Comparison of ENCODE assay signal across 25 mouse cellular contexts in the genomic region with DNA sequence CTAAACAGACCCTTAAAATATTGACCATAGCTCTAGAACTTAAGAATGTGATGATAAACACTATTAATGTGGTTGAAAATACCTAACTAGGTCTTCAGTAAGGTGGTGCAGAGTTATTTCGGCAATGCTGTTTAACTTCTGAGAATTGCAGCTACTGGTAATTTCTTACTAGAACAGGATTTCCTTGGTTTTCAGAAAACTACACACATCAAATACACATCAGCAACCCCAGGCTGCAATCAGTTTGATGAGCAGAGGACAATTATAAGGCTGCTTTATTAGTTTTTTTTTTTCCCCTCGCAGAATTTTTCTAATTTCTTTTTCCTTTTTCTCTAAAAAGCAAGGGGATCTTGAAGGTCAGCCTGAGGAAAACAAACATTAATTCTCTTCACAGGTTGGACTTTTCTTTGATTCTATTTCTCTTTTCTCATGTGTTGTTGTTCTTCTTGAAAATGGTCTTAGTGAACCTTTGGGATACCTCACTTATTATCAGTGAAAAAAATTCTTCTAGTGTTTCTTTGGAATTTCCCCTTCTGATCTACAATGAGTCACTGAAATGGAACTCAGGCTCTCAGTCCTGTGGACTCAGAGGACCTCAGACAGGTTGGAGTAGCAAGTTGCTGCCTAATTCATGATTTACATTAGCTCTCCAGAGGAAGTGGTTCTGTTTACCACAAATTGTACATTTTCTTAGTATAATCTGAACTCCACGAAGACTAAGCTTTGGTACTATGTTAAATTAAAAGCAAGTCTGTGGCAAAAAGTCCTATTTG.
DNase-seq lines count a peak whose midpoint lies in the region; ATAC-seq and TF ChIP-seq lines count a peak whose summit lies in the region.
"Had no signal": no experiment of that assay in that cellular context is flagged by ENCODE, and none has a peak within 500 bp of the region (broad histone marks: within the 10 kb centered on the region; RNA-seq: fewer than 3 reads in every experiment).

No protein-coding gene starts in this region.

- WGBS in kidney, postnatal 0 days = 68% methylated on average over 3 of the region's 3 CpGs
- 70% methylated on average over 3 of the region's 3 CpGs for WGBS in heart, embryonic 12.5 days

- H3K27ac ChIP-seq in kidney, postnatal 0 days = no peak overlapping the region
- no peak overlapping the region for H3K27ac ChIP-seq in heart, embryonic 12.5 days (ENCODE audit: poor library complexity, severe bottlenecking)
- H3K27ac ChIP-seq: embryonic facial prominence, embryonic 13.5 days; forebrain, embryonic 12.5 days; hindbrain, embryonic 10.5 days; limb, embryonic 13.5 days; liver, embryonic 13.5 days; neural tube, embryonic 12.5 days had no signal

- no peak for ATAC-seq in kidney, postnatal 0 days (replicated peaks; ENCODE audit: low FRiP score, low read depth)
- no peak for ATAC-seq in heart, embryonic 12.5 days (ENCODE audit: insufficient number of reproducible peaks, low FRiP score)
- ATAC-seq: hindbrain, embryonic 16.5 days had no signal

- H3K36me3 ChIP-seq in kidney, postnatal 0 days (ENCODE audit: insufficient read depth, low read length) = no peaks in the 10 kb centered on the region
- no peaks in the 10 kb centered on the region for H3K36me3 ChIP-seq in heart, embryonic 12.5 days
- H3K36me3 ChIP-seq: embryonic facial prominence, embryonic 13.5 days; forebrain, embryonic 12.5 days; hindbrain, embryonic 10.5 days; limb, embryonic 13.5 days; liver, embryonic 13.5 days; neural tube, embryonic 12.5 days had no signal

- no peaks in the 10 kb centered on the region for H3K27me3 ChIP-seq in kidney, postnatal 0 days (ENCODE audit: insufficient read depth, low read length)
- H3K27me3 ChIP-seq in heart, embryonic 12.5 days (replicated peaks) = no peaks in the 10 kb centered on the region
- H3K27me3 ChIP-seq: embryonic facial prominence, embryonic 13.5 days; forebrain, embryonic 12.5 days; limb, embryonic 13.5 days; liver, embryonic 13.5 days; neural tube, embryonic 12.5 days had no signal

- H3K4me3 ChIP-seq in kidney, postnatal 0 days (replicated peaks; ENCODE audit: low read depth, low read length) = no peak overlapping the region
- no peak overlapping the region for H3K4me3 ChIP-seq in heart, embryonic 12.5 days
- H3K4me3 ChIP-seq: embryonic facial prominence, embryonic 13.5 days; erythroblast, embryonic 14.5 days; forebrain, embryonic 12.5 days; hindbrain, embryonic 10.5 days; limb, embryonic 13.5 days; liver, embryonic 13.5 days; neural tube, embryonic 12.5 days had no signal

- no peak overlapping the region for H3K4me2 ChIP-seq in kidney, postnatal 0 days (ENCODE audit: low read length)
- no peak overlapping the region for H3K4me2 ChIP-seq in heart, embryonic 12.5 days
- H3K4me2 ChIP-seq: embryonic facial prominence, embryonic 13.5 days; forebrain, embryonic 12.5 days; limb, embryonic 13.5 days; liver, embryonic 13.5 days; neural tube, embryonic 12.5 days had no signal

- no peaks in the 10 kb centered on the region for H3K9me3 ChIP-seq in kidney, postnatal 0 days (replicated peaks; ENCODE audit: low read length)
- H3K9me3 ChIP-seq in heart, embryonic 12.5 days (replicated peaks) = 0 out of 2 replicates have a peak, but pooled peaks cover 2% of the 10 kb centered on the region
- H3K9me3 ChIP-seq: embryonic facial prominence, embryonic 13.5 days; forebrain, embryonic 12.5 days; hindbrain, embryonic 10.5 days; limb, embryonic 13.5 days; liver, embryonic 13.5 days; neural tube, embryonic 12.5 days had no signal

- no peak for TF ChIP-seq CTCF in kidney, postnatal 0 days (IDR thresholded peaks at IDR 0.05; ENCODE audit: low read depth)

- H3K9ac ChIP-seq in kidney, postnatal 0 days (ENCODE audit: low read depth, low read length) = no peak overlapping the region
- no peak overlapping the region for H3K9ac ChIP-seq in heart, embryonic 12.5 days
- H3K9ac ChIP-seq: embryonic facial prominence, embryonic 13.5 days; forebrain, embryonic 12.5 days; limb, embryonic 13.5 days; liver, embryonic 13.5 days; neural tube, embryonic 12.5 days had no signal

- DNase-seq in kidney, postnatal 0 days (ENCODE audit: low spot score) = peak; percentile 8
- DNase-seq in kidney, adult 11 months = no peak
- peak; percentile 81 for DNase-seq in 3T3-L1 (ENCODE audit: low read depth, low spot score)
- peak; percentile 69 for DNase-seq in Muller cell, postnatal 12 days (ENCODE audit: inconsistent ontology term)
- peak; percentile 44 for DNase-seq in induced T-regulatory cell, adult 2 months (ENCODE audit: low read depth)
- DNase-seq in ovary, postnatal 10 days (ENCODE audit: low spot score) = no peak
- DNase-seq: adrenal gland, postnatal 10 days; cerebellum, adult 18-20 months; cerebellum, postnatal 14 days; embryo, embryonic 11 days; gastrocnemius, postnatal 36 days; kidney, adult 18-20 months; kidney, postnatal 14 days; liver, embryonic 13.5 days; midbrain, embryonic 14.5 days; retina, postnatal 1 day; thymus, postnatal 14 days had no signal

- no peaks in the 10 kb centered on the region for H3K4me1 ChIP-seq in kidney, postnatal 0 days (replicated peaks; ENCODE audit: insufficient read depth, low read length)
- H3K4me1 ChIP-seq in heart, embryonic 12.5 days (replicated peaks) = no peaks in the 10 kb centered on the region
- H3K4me1 ChIP-seq: embryonic facial prominence, embryonic 13.5 days; forebrain, embryonic 12.5 days; hindbrain, embryonic 10.5 days; limb, embryonic 13.5 days; liver, embryonic 13.5 days; neural tube, embryonic 12.5 days had no signal

Comparison
In these comparisons a context has a peak if more than half of its experiments do, and no peak if none do; other contexts are left out.
1. DNase-seq: peak in kidney, postnatal 0 days (single experiment), 3T3-L1 (single experiment), Muller cell, postnatal 12 days (single experiment) and induced T-regulatory cell, adult 2 months (single experiment); none in kidney, adult 11 months (single experiment) and ovary, postnatal 10 days (single experiment).